Mouse (Mus musculus) stomach, postnatal 0 days (tissue): ENCODE measurements around the gene Slmap.

Experiments
- CTCF ChIP-seq: IDR thresholded peaks from 2 replicates; pipeline ENCODE4 v1.5.1; 2016; ENCODE audit warnings: antibody characterized with exemption, low read depth, mild to moderate bottlenecking, moderate library complexity
- EP300 ChIP-seq: optimal IDR thresholded peaks from 2 replicates; pipeline ENCODE3; 2016; ENCODE audit warnings: antibody characterized with exemption

DNA sequence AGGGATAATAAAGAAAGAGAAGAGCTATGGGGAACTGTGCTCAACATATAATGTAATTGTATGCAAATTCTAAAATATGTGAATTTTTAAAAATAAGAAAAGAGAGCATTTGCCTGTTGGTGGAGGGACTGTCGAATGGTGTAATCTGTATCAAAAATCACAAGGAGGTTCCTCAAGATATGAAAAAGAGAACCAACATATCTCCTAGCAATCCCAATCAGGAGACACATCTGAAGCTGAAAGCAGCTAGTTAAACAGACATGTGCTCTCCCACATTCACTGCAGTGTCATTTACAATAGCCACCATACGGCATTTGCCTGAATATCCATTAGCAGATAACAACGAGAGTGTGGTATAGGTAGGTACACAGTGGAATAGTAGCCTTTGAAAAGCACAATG, 18.1 kb upstream of the Slmap start:
- TF ChIP-seq EP300 (no peak), CTCF (no peak)
